Mouse (Mus musculus): ENCODE data around the gene 1600014C10Rik.

GRCm38 (mm10) chr7:38179896-38180295 is 3.1 kb upstream of the 1600014C10Rik start:
- no peak for TF ChIP-seq CTCF (IDR thresholded peaks at IDR 0.05; ENCODE audit: low read depth, low read length)
- no peak for TF ChIP-seq POLR2A (IDR thresholded peaks at IDR 0.05; ENCODE audit: borderline replicate concordance, low read depth, low read length)

All from bone marrow macrophage, adult 2 months (primary cell).